Mouse (Mus musculus): ENCODE results near the gene Poln.
A peak's percentile ranks its signal among the peaks of the same experiment; 100 is the strongest.

The Poln gene

DNA sequence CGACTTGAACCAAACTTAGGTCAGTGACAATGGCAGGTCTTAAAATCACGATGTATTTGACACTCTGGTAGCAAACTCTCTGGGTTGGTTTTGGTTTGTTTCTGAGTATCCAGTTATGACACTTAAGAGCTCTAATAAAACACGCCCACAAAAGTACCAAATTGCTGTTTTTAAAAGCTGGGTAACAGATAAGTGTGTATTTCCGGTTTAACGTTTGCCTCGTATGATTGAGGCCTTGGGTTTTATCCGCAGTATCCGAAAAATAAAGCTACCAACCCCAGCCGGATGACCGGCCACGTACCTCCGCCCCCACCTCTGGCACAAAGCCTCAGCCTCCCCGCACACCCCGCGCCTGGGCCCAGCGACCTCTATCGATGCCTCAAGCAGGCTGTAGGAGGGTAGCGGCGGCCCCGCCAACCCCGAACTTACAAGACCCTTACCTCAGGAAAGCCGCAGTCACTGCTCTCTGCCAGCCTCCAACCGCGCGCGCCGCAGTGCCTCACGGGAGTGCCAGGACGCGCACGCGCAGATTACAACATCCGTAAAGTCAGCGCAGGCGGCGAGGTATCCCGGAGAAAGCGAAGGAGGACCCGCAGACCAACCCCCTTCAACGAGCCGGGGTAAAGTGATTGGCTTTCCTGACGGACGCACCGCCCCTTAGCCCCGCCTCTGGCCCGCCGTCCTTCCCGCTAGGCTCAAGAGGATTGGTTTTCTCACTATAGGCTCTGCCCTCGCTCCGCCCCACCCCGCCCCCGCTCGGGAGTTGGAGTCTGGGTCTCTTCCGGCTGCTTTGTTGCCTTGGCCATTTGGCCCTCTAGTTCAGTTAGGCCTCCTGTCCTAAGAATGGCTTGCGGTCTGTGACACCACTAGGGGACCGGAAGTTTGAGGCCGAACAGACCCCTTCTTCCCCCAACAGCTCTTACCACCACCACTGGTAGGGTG lies at the start of gene Poln, which contains the start of gene Haus3:
Poln (minus strand) TSS at position 499 of the 942 bp plus-strand sequence.
Haus3 (minus strand) TSS at position 578 of the 942 bp plus-strand sequence.
- peak; percentile 98 for DNase-seq

DNA sequence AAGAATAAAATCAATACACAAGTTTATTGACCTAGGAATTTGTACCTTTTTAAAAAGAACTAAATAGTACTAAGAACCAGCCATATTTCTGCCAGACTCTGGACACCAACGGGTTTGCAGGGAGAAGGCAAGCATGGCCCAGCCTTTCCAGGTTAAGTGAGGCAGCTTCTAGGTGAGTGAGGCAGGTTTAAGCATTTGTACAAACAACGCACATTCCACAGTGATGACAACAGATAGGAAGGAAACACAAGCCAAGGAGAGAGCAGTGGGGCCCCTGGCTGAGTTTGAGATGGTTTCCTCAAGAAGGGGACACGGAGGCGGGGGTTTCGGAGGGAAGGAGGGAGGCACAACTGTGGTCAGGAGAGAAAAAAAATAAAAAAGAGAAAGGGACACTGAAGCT lies 49.4 kb upstream of the Poln start:
- no peak for DNase-seq

GRCm38 (mm10) chr5:34217756-34218155 lies 48.5 kb upstream of the Poln start:
- no peak for DNase-seq

DNA sequence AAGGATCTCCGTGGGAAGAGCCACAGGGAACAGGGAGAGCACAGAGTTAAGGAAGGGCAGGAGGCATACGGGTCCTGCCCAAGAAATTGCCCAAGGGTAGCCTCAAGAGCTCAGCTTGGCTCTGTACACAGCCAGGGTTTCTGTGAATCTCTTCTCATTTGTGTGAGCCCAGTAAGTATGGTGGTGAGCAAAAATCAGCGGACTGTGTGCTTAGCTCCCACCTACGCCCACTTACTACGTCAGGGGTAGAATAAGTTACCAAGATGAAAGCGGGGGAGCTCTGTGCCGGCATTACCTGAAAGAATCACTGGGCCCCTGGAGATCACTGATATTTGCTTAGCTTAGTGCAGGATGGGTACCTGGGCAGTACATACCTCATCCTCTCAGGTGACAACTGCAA lies 46.8 kb upstream of the Poln start:
- DNase-seq, result no peak

GRCm38 (mm10) chr5:34213659-34214058 lies 44.4 kb upstream of the Poln start:
- no peak for DNase-seq

- peak; percentile 76 for DNase-seq
Measured at GRCm38 (mm10) chr5:34210279-34210678, 41.0 kb upstream of the Poln start.

- DNase-seq, result no peak
Measured at GRCm38 (mm10) chr5:34207503-34207902, 38.3 kb upstream of the Poln start.

DNA sequence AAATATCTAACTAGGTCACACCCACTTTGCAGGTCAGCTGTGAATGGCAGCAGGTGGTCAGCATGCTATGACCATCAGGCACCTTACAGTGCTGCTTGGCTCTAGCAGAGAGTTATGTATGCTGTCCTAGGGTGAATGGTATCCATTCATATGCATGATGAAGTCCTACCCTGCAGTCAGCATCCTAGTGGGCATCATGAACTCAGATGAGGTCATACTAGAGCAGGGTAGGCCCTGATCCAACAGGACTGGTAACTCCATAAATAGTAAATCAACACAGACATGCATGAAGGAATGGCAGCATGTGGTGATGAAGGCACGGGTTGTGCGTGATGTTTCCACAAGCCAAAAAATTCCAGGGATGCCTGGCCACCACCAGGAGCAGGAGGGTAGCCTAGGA lies 36.5 kb upstream of the Poln start:
- DNase-seq, result no peak

- DNase-seq, result peak; percentile 91
Measured at GRCm38 (mm10) chr5:34204911-34205310, 35.7 kb upstream of the Poln start.

DNA sequence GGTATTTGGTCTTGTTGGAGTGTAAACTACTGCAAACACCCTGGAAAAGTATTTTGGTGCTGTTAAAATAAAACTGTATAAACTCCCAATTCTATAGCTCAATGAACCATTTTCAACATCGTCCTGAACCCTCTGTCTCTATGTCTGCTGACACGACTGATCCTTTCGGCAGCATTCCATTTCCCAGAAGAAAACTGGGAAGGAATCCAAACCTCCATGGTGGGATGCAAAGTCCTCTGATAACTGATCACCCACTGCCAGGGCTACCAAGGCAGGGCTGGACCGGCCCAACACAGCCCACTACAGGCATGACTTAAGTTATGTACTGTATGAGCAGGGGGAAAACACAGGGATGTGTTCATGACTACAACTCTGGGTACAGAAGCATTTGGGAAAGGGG lies 32.8 kb upstream of the Poln start:
- DNase-seq, result no peak

DNA sequence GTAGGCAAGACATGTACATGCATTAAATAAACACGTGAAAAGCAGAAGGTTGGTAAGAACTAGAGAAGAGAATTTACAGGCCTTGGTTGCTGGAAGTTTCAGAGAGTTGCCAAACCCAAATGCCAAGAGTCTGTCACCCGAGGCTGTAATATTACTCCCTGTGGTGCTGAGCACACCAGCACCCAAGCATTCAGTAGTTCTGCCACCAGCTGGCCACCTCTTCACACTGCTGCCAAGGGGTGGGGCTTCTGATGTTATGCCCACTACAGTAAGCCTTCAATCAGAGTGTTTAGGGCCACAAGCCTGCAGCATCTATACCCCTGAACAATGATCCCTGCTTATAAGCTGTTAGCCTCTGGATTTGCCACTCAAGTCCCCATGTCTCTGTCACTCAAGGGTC lies 32.1 kb upstream of the Poln start:
- no peak for DNase-seq

- DNase-seq, result no peak
Measured at GRCm38 (mm10) chr5:34198615-34199014, 29.4 kb upstream of the Poln start.

- peak; percentile 70 for DNase-seq
Measured at GRCm38 (mm10) chr5:34197243-34197642, 28.0 kb upstream of the Poln start.

DNA sequence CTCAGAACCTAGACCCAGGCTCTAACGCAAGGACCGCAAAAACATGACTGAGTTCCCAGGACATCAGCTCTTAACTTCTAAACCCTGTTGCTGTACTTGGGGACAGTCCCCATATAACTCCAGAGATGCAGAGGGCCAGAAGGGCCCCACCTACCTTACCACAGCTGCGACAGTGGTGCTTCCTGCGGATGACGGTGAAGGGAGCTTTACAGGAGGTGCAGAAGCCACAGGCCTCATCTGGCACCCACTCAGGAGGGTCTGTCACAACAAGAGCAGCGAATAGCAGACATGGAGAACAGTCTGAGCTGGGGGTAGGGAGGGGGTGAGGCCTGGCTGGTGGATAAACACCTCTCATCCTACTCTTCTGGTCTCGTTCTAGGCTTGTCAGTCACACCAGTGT lies 27.2 kb upstream of the Poln start:
- no peak for DNase-seq

- DNase-seq, result no peak
Measured at GRCm38 (mm10) chr5:34195786-34196185, 26.5 kb upstream of the Poln start.

DNA sequence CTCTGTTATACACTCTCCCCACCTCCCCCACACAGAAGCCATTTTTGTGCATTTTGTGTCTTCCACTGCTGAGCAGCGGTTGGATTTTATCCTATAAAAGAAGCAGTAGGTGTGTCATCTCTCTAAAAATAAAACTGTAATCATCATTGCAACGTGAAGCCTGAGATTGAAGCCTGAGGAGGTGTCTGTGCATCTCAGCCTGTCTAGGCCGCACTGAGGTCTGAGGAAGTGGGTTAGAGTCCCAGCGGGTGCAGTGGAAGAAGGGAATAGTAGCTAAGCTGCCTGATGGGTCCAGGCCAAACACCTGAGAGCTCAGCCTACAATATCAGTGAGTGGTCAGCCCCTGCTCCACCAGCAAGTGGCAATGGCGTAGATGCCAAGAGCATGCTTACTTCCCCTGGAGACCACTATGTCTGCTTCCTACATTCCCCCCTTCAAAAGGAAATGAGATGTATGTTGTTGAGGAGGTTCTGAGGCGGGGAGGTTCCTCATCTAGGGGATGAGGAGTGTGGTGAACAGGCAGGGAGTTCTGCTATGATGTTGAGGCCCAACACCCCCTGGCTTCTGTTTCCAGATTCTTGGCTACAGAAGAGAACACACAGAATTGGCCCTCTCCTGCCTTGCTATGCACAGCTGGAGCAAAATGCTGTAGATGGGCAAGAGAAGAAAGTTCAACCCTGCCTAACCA lies 25.9 kb upstream of the Poln start:
- DNase-seq, result no peak

DNA sequence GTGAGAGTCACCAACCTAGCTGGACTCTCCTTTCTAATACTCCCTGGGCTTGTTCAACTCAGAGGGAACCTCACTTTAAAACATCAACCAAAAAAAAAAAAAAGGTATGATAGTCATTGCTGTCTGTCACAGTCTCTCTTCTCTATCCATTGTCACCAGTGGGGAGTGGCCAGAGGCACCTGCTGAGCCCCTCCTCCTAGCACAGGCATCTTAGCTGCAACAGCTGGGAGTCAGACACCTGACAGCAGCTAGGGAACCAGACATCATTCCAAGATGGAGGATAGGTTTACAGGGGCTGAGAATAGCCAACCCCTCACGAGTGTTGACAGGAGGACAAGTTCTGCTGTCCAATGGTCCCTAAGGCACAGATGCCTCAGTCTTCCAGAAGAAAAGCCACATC lies 25.2 kb upstream of the Poln start:
- no peak for DNase-seq

- DNase-seq, result no peak
Measured at GRCm38 (mm10) chr5:34191843-34192242, 22.6 kb upstream of the Poln start.

DNA sequence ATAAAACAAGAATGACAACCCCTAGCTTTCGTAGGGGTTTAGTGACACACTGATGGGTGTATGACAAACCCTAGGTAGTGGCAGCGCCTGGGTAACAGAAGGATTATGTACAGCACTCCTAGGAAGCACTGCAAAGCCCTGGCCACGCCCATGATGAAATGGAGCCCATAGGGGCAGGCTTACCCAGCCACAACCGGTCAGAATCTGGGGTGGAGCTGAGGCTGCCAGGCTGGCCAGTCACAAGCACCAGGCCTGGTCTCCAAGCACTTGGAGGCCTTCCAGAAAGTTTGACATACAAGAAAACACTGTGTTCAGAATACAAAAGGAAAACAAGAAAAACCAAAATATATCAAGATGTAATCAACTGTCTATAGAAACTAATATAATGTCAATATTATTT lies 21.8 kb upstream of the Poln start:
- peak; percentile 56 for DNase-seq

GRCm38 (mm10) chr5:34189521-34189920 lies 20.3 kb upstream of the Poln start:
- peak; percentile 41 for DNase-seq

DNA sequence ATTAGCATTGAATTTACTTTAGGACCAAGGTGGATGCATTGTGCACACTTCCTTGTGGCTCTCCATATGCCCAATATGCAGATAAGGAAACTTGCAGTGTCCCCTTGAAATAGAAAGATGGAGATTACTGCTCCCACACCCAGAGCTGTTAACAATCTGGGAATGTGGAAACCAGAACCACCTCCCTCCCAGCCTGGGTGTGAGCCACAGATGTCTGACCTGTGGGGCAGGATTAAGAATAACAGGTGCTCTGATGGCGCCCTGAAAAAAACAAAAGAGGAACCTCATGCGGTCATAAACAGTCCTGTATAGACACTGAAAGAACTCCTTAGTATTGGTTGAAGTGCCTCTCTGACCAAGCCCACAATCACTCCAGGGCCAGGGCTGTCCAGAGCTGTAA lies 19.6 kb upstream of the Poln start:
- peak; percentile 34 for DNase-seq

GRCm38 (mm10) chr5:34187601-34188316 lies 18.5 kb upstream of the Poln start, which contains the start of gene Mxd4:
TSS of gene Mxd4 (minus strand) at chr5:34187720.
- peak; percentile 100 for DNase-seq

DNA sequence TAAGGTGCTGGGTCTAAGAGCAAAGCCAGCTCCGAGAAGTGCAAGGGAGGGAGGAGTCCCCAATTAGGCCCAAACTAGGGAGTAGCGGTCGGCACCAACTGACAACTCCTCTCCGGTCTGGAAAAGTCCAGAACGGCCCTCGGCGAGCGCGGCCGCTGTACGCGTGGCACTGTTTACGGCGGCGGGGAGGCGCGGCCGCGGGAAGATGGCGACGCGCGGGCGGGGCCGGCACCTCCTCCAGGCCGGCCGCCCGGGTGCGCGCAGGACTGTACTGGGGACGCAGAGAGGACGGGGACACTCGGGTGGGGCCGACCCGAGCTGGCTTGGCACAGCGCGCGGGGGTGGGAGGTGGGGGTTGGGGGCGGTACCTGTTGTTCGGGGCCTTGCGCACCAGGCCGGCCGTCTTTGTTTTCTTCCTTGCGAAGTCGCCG lies 17.7 kb upstream of the Poln start:
- DNase-seq, result peak; percentile 72
